In the genomic region with DNA sequence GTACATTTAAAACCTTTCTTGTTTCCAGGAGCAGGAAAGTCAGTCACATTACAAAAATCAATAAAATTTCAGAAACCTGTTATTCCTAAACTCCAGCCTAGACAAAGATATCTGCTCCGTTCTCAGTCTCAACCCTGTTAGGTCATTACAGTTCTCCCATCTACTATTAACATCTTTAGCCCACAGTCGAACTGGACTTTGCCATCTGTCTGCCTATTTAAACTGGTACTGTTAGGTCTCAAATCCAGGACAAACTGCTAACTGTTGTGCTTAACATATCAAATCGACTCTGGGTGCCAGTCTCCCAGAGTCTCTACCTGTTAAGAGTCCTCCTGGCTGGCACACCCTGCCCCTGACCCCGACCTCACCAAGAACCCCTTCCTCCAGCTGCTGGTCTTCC, we compare ENCODE assay signal across 24 mouse cellular contexts.
DNase-seq lines count a peak whose midpoint lies in the region; ATAC-seq and TF ChIP-seq lines count a peak whose summit lies in the region.
"Had no signal": no experiment of that assay in that cellular context is flagged by ENCODE, and none has a peak within 500 bp of the region (broad histone marks: within the 10 kb centered on the region; RNA-seq: fewer than 3 reads in every experiment).

No protein-coding gene starts in this region.

- no peak for DNase-seq in heart, adult 8-10 months (ENCODE audit: low spot score)
- DNase-seq in spleen, adult 2 months (ENCODE audit: low read depth in 1 of 2, low spot score in 2 of 2) = no peak
- no peak for DNase-seq in spleen, postnatal 14 days (ENCODE audit: low spot score in 2 of 2)
- no peak for DNase-seq in Muller cell, postnatal 12 days (ENCODE audit: inconsistent ontology term)
- no peak for DNase-seq in cerebellum, postnatal 14 days
- DNase-seq in embryonic facial prominence, embryonic 10.5 days (ENCODE audit: low spot score) = no peak
- DNase-seq: adrenal gland, adult 8-10 months; cerebellum, postnatal 10 days; gastrocnemius, postnatal 14 days; heart, adult 2 months; kidney, postnatal 4 days; lung, adult 18-20 months; lung, postnatal 10 days; right cerebral cortex, adult 18-20 months; thymus, adult 2 months; thymus, postnatal 4 days had no signal

- no peak overlapping the region for H3K4me2 ChIP-seq in heart, embryonic 13.5 days
- H3K4me2 ChIP-seq in liver, embryonic 12.5 days = peak overlapping the region; percentile 60
- H3K4me2 ChIP-seq: embryonic facial prominence, embryonic 12.5 days; hindbrain, embryonic 15.5 days; midbrain, embryonic 11.5 days had no signal

- no peaks in the 10 kb centered on the region for H3K27me3 ChIP-seq in heart, embryonic 13.5 days (replicated peaks)
- H3K27me3 ChIP-seq in spleen, adult 2 months (ENCODE audit: control insufficient read depth, insufficient read depth, low read length) = no peaks in the 10 kb centered on the region
- H3K27me3 ChIP-seq in liver, embryonic 12.5 days (replicated peaks) = no peaks in the 10 kb centered on the region
- no peaks in the 10 kb centered on the region for H3K27me3 ChIP-seq in embryonic facial prominence, embryonic 10.5 days (replicated peaks; ENCODE audit: low read depth, poor library complexity, severe bottlenecking)
- H3K27me3 ChIP-seq: embryonic facial prominence, embryonic 12.5 days; hindbrain, embryonic 15.5 days had no signal

- H3K4me3 ChIP-seq in heart, embryonic 13.5 days = no peak overlapping the region
- no peak overlapping the region for H3K4me3 ChIP-seq in spleen, adult 2 months (ENCODE audit: extremely low read depth, insufficient read depth, insufficient read length)
- H3K4me3 ChIP-seq in liver, embryonic 12.5 days = no peak overlapping the region
- no peak overlapping the region for H3K4me3 ChIP-seq in embryonic facial prominence, embryonic 10.5 days
- H3K4me3 ChIP-seq: embryonic facial prominence, embryonic 12.5 days; heart, adult 2 months; hindbrain, embryonic 15.5 days; limb, embryonic 10.5 days had no signal

- H3K4me1 ChIP-seq in heart, embryonic 13.5 days = peaks cover 37% of the 10 kb centered on the region
- no peaks in the 10 kb centered on the region for H3K4me1 ChIP-seq in spleen, adult 2 months (ENCODE audit: control insufficient read depth, insufficient read depth, insufficient read length)
- peaks cover 92% of the 10 kb centered on the region for H3K4me1 ChIP-seq in liver, embryonic 12.5 days
- H3K4me1 ChIP-seq in embryonic facial prominence, embryonic 10.5 days = peaks cover 17% of the 10 kb centered on the region
- H3K4me1 ChIP-seq: hindbrain, embryonic 15.5 days had no signal

- no peak for ATAC-seq in heart, embryonic 13.5 days (ENCODE audit: extremely low read depth, insufficient number of reproducible peaks, low FRiP score, low TSS enrichment)
- no peak for ATAC-seq in liver, embryonic 12.5 days
- ATAC-seq: forebrain, embryonic 14.5 days had no signal

- no peak for TF ChIP-seq POLR2A in spleen, adult 2 months (IDR thresholded peaks at IDR 0.05; ENCODE audit: low read depth, low read length)

- 0 out of 2 replicates have a peak overlapping the region, but pooled peaks have one; percentile 25 for H3K27ac ChIP-seq in heart, embryonic 13.5 days (replicated peaks)
- H3K27ac ChIP-seq in spleen, adult 2 months (ENCODE audit: insufficient read depth, low read length) = peak overlapping the region; percentile 15; the same call in 1 of the 2 replicates
- H3K27ac ChIP-seq in liver, embryonic 12.5 days = peak overlapping the region; percentile 95
- H3K27ac ChIP-seq in embryonic facial prominence, embryonic 10.5 days (replicated peaks) = no peak overlapping the region
- H3K27ac ChIP-seq: embryonic facial prominence, embryonic 12.5 days; heart, adult 2 months; hindbrain, embryonic 15.5 days; limb, embryonic 10.5 days; stomach, postnatal 0 days had no signal

- TF ChIP-seq CTCF in spleen, adult 2 months (IDR thresholded peaks at IDR 0.05; ENCODE audit: extremely low read depth, insufficient read depth, insufficient read length, insufficient replicate concordance) = no peak

- H3K9ac ChIP-seq in heart, embryonic 13.5 days = no peak overlapping the region
- H3K9ac ChIP-seq in liver, embryonic 12.5 days = peak overlapping the region; percentile 52
- H3K9ac ChIP-seq: embryonic facial prominence, embryonic 12.5 days; hindbrain, embryonic 15.5 days had no signal

- peaks cover 23% of the 10 kb centered on the region for H3K36me3 ChIP-seq in heart, embryonic 13.5 days
- peaks cover 3% of the 10 kb centered on the region for H3K36me3 ChIP-seq in spleen, adult 2 months (ENCODE audit: control insufficient read depth, insufficient read depth, low read length)
- H3K36me3 ChIP-seq in liver, embryonic 12.5 days = peaks cover 23% of the 10 kb centered on the region
- peaks cover 16% of the 10 kb centered on the region for H3K36me3 ChIP-seq in embryonic facial prominence, embryonic 10.5 days (replicated peaks)
- H3K36me3 ChIP-seq: embryonic facial prominence, embryonic 12.5 days; hindbrain, embryonic 15.5 days had no signal

- WGBS in heart, embryonic 13.5 days = 76% methylated on average over 4 of the region's 4 CpGs
- 86% methylated on average over 4 of the region's 4 CpGs for WGBS in spleen, adult 2 months
- WGBS in liver, embryonic 12.5 days (ENCODE audit: insufficient replicate concordance) = 46% methylated on average over 4 of the region's 4 CpGs
- WGBS in embryonic facial prominence, embryonic 10.5 days = 92% methylated on average over 4 of the region's 4 CpGs

- H3K9me3 ChIP-seq in heart, embryonic 13.5 days = no peaks in the 10 kb centered on the region
- H3K9me3 ChIP-seq in liver, embryonic 12.5 days (replicated peaks) = no peaks in the 10 kb centered on the region
- H3K9me3 ChIP-seq in embryonic facial prominence, embryonic 10.5 days = no peaks in the 10 kb centered on the region
- H3K9me3 ChIP-seq: embryonic facial prominence, embryonic 12.5 days; hindbrain, embryonic 15.5 days; limb, embryonic 10.5 days had no signal
